Mouse (Mus musculus) liver, adult (tissue): Measurements from ENCODE around the gene Ldhb.

ENCODE experiments used
- GATA4 ChIP-seq: IDR thresholded peaks from 2 replicates; pipeline ENCODE4 v1.6.1; 2014; ENCODE audit warnings: mild to moderate bottlenecking, low read length; ENCODE audit not compliant: insufficient replicate concordance

Gene Ldhb

DNA sequence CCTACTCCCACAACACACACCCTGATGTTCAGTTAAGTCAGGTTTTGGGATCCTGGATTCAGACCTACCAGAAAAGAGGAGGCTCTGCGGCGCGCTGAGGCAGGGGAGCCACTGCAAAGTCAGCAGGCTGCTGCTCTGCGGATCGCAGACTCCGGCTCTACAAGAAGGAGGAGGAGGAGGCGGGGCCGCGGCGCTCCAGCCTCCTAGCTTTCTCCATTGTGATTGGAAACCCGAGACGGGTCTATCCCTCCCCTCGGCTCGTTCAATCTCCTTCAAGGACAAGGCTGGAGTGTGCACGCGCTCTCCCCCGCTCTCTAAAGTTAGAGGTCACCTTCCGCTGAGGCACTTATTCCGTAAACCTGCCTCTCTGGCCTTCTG lies at the start of gene Ldhb:
Ldhb (minus strand) TSS at position 173 of the 378 bp plus-strand sequence.
- no peak for TF ChIP-seq GATA4

GRCm38 (mm10) chr6:142555988-142556387 lies 48.2 kb upstream of the Ldhb start:
- TF ChIP-seq GATA4, result no peak

DNA sequence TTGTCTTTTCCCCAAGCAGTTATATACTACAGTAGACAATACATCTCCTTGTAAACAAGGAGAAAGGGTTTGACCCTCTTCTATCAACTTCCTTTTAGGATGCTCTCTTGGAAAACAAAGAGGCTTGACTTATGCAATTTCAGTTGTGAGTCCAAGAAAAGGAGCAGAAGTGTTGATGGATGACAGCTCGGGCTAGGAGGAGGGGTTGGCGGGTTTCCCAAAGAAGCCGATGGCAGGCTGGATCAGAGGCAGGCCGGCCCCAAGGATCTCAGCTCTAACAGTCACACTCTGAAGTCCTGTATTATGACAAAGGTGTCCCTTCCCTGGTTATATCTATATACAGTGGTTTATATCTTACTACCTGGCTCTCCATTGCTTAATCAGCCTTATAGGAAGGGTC lies 43.7 kb upstream of the Ldhb start:
- no peak for TF ChIP-seq GATA4

- TF ChIP-seq GATA4, result no peak
Measured at GRCm38 (mm10) chr6:142550871-142551270, 43.1 kb upstream of the Ldhb start.

- no peak for TF ChIP-seq GATA4
Measured at GRCm38 (mm10) chr6:142548377-142548776, 40.6 kb upstream of the Ldhb start.

GRCm38 (mm10) chr6:142545132-142545531 lies 37.4 kb upstream of the Ldhb start:
- no peak for TF ChIP-seq GATA4

DNA sequence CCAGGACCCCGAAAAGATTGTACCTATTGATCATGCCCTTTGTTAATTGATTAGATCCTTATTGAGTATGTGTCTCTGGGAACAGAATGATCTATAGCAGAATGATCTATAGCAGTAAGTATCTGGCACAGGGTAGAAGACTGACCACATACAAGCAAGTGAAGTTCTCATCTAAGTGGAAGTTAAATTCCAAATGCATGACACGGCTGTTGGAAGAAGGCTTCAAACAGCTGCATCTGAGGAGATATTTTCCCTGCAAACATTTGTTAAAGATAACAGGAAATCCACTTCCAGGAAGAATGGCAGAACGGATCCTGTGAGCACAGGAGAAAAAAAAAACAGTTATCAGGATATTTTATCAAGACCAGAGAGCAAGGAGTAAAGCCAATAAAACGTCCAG lies 35.9 kb upstream of the Ldhb start:
- TF ChIP-seq GATA4, result no peak

DNA sequence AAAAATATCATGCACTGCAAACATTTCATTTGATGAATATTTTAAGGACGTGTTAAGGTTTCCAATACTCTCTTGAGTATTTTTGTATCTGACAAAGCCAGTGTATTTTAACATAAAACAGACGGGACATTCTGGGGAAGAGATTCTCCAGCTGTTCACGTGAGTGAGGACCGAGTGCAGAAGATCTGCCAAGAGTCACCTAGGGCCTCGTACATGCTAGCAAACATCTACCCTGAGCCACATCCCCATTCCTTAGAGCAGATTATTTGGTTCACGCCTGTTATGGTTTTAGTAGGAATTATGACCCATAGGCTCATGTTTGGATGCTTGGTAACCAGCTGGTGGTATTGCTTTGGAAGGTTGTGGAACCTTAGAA lies 35.0 kb upstream of the Ldhb start:
- no peak for TF ChIP-seq GATA4

GRCm38 (mm10) chr6:142542082-142542799 lies 34.5 kb upstream of the Ldhb start:
- TF ChIP-seq GATA4, result no peak

- TF ChIP-seq GATA4, result no peak
Measured at GRCm38 (mm10) chr6:142540561-142541160, 32.9 kb upstream of the Ldhb start.

DNA sequence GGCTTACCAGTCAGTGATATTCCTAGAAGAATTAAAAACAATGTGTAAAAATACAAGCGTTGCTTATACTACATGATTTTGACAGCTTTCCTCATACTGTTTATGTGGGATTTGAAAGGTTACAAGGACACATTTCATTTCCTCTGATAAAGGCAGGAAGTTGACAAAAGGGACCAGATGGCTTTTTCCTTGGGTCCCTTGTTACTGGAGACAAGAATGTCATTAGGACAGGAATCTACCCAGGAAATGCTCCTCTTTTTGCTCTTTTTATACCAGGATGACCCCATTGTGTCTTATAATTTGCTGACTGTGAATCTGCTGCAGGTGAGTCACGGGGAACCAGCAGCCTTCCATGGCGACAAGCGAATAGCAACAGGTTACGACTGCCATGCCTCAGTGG lies 32.4 kb upstream of the Ldhb start:
- TF ChIP-seq GATA4, result peak; percentile 92

DNA sequence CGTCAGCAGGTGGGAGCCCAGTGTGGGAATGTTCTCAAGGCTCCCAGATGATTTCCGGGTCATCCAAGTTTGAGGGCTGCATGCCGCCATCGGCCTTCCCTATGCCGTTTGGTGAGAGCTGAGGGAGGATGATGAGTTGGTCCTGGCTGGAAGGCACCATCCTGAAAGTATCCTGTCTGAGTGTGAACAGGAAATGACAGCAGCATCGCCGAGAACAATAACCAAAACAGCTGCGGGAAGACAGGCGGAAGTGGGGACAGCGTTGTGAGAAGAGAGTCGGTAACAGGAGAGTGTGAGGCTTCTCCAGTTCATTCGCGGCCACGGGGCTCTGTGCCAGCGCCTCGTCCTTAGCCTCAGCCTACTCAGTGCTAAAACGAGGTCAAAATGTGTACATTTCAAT lies 30.7 kb upstream of the Ldhb start:
- TF ChIP-seq GATA4, result peak; percentile 68; the same call in 1 of the 2 replicates

GRCm38 (mm10) chr6:142533412-142533811 lies 25.7 kb upstream of the Ldhb start:
- TF ChIP-seq GATA4, result no peak

- TF ChIP-seq GATA4, result no peak
Measured at GRCm38 (mm10) chr6:142532686-142533085, 24.9 kb upstream of the Ldhb start.

DNA sequence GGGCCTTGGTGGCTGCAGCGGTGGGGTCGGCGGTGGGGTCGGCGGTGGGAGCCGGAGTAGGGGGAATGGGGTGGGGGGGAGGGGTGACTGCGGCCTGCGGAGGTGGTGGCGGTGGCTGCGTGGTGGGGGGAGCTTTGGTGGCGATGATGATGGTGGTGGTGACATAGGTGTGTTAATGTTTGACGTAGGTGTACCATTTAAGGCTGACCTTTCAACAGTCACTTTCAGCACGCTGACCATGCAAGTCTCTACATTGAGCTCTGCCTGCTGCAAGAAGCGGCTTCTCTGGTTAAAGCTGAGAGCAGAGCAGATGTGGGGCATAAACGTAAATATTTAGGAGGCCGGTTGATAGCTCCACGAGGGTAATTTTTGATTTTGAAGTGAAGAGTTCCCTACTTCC lies 24.4 kb upstream of the Ldhb start:
- no peak for TF ChIP-seq GATA4

DNA sequence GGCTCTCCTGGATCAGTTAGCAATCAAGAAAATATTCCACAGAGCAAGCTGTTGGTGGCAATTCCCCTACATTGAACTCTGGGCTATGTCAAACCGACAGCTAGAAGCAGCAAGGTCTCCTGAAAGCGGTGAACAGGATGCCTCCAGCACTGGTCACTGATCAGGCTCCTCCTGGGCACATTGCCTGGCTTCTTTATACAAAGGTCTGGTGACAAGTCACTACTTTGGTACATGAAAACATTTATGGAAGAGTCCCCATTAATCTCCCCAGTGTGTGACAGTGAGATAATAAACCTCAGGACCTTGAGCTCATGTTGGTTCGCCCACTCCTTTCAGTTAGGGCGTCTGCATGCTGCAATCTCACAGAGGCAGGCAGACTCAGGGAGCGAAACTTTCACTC lies 22.6 kb upstream of the Ldhb start:
- TF ChIP-seq GATA4, result no peak

DNA sequence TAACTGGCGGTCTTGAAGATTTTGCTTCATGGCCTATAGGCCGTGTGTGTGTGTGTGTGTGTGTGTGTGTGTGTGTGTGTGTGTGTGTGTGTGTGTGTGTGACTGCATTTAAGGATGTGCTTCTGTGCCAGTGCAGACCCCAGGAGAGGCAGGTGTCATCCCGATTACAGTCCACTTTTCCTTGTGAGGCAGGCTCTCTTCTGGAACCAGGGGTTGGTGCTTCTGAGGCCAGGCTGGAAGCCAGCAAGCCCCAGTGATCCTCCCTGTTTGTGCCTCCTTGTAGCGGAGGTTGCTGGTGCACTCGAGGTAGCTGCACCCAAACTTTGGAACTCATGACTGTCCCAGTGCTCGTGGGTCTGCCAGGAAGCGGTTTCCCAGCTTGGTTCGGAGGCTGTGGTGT lies 21.9 kb upstream of the Ldhb start:
- no peak for TF ChIP-seq GATA4

- no peak for TF ChIP-seq GATA4
Measured at GRCm38 (mm10) chr6:142527931-142528562, 20.3 kb upstream of the Ldhb start.
